Mouse (Mus musculus): ENCODE data around the gene Chrna3. TPM values are rescaled to one million over a fixed set of nuclear protein-coding genes. Genes with fewer than 3 reads are reported as not detected.

Gene Chrna3
- polyA plus RNA-seq (2012; rRNA removed; ENCODE audit: low replicate concordance): 0.06 TPM in 1 of 2 replicates, not detected in the other

GRCm38 (mm10) chr9:55026275-55026663 is at the start of gene Chrna3:
Chrna3 (minus strand) TSS chr9:55026562.

DNA sequence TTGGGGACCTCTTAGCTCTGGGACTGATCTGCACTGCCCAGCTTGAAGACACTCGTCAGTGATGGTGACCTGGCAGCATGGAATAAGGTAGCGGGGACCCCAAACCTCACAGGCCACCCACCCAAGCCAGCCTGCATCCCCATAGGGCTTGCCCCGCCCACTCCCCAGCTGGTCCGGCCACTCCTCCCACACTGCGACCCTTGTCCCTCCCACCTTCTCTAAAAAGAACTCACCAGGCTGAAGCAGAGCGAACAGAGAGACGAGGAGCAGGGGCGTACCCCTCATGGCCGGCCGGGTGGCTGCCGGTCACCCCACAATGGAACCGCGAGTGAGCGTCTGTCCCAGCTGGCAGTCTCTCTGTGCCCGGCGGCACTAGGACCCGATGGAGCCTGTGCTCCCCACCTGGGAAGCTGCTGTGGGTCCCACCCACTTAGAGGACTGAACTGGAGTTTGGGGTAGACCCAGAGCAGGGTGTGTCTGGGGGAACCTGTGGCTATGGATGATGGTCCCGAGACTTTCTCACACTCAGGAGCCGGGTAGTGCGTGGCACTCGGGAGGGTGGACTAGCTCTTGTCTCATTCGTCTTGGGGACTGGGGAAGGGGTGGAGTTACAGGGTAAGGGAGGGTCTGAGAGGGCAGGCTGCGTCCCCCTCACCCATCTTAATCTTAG is 22.0 kb upstream of the Chrna3 start, which contains the start of gene Chrnb4:
TSS of gene Chrnb4 (minus strand) at position 569 of the 670 bp plus-strand sequence.

GRCm38 (mm10) chr9:54980674-54981073 is 45.7 kb downstream of the Chrna3 start, which contains the start of gene Chrna5:
Chrna5 (plus strand) TSS chr9:54980880.

Other genes starting within 250 kb of the Chrna3 start
- 3.5 and 9.4 TPM in 2 replicates for gene Ireb2, start 162.8 kb downstream of the Chrna3 start, polyA plus RNA-seq (2012; rRNA removed; ENCODE audit: low replicate concordance)
- gene Hykk, start 109.3 kb downstream of the Chrna3 start, polyA plus RNA-seq (2012; rRNA removed; ENCODE audit: low replicate concordance): 0.75 and 1.7 TPM in 2 replicates
- gene Psma4, start 75.8 kb downstream of the Chrna3 start, polyA plus RNA-seq (2012; rRNA removed; ENCODE audit: low replicate concordance): 41.6 and 131 TPM in 2 replicates
- gene AY074887, start 75.6 kb downstream of the Chrna3 start, polyA plus RNA-seq (2012; rRNA removed; ENCODE audit: low replicate concordance): not detected in 2 replicates
- gene Chrna5, start 45.7 kb downstream of the Chrna3 start, polyA plus RNA-seq (2012; rRNA removed; ENCODE audit: low replicate concordance): 0.10 and 0.47 TPM in 2 replicates
- gene Chrnb4, start 22.2 kb upstream of the Chrna3 start, polyA plus RNA-seq (2012; rRNA removed; ENCODE audit: low replicate concordance): 1.6 and 2.1 TPM in 2 replicates
- gene Ube2q2, start 122.3 kb upstream of the Chrna3 start, polyA plus RNA-seq (2012; rRNA removed; ENCODE audit: low replicate concordance): 14.5 and 29.9 TPM in 2 replicates
- gene Fbxo22, start 182.4 kb upstream of the Chrna3 start, polyA plus RNA-seq (2012; rRNA removed; ENCODE audit: low replicate concordance): 13.0 and 17.3 TPM in 2 replicates

All from mammary gland, adult 2 months (tissue).